Mouse (Mus musculus) myocyte (in vitro differentiated cells): ENCODE measurements at regions not wholly inside any gene's neighbourhood (a gene's known extent, or its start where the extent isn't known, plus 50 kb on each side); places are given as distances from the start of the nearest gene placed in this dataset.

ENCODE experiments used
- MYOG ChIP-seq, 3 experiments: IDR thresholded peaks; one replicate each; pipeline ENCODE4 v1.6.1; 2011; ENCODE audit warnings: control low read depth in 2 of 3, low read depth in 2 of 3, mild to moderate bottlenecking in 2 of 3; ENCODE audit not compliant: insufficient read length in 2 of 3, control insufficient read depth in 1 of 3, insufficient read depth in 1 of 3
- POLR2A ChIP-seq: IDR thresholded peaks from one replicate; pipeline ENCODE4 v1.6.1; 2011; ENCODE audit warnings: low read depth, mild to moderate bottlenecking, control low read depth, moderate library complexity; ENCODE audit not compliant: insufficient read length
- TCF3 ChIP-seq: IDR thresholded peaks from one replicate; pipeline ENCODE4 v1.6.1; 2011; ENCODE audit warnings: low read depth, control low read depth; ENCODE audit not compliant: insufficient read length

DNA sequence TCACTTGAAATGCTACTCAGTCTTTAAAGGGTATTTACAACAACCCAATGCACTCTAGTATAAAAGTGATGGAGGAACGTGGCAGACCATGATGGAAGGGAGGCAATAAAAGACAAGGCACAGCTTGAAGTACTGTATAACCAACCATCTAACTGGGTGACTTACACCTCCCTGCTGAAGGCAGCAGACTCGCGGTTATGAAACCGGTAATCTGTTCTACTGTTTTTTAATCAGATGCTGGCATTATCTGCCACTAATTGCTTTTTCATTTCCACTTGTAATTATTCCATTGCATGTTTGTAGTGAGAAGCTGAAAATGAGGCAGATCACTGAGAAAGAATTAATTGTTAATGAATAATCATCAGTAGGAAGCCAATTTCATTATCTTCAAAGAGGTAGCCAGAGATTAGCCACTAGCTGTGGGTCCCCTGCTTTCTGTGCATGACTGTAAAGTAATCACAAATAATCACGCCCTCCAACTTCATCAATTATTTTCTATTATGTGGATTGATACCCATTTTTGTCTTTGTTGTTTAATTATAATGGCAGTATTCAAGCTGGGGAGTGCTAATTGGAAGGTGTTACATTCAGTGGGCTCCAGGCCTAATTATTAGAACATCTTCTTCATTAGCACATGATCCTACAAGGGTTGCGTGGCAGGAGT lies 103.1 kb upstream of the Itga4 start:
- TF ChIP-seq POLR2A, result no peak
- no peak for TF ChIP-seq MYOG (IDR thresholded peaks at IDR 0.05; ENCODE audit: control insufficient read depth in 1 of 3, insufficient read depth in 1 of 3, insufficient read length in 2 of 3, low read depth in 2 of 3)
- no peak for TF ChIP-seq TCF3
